Mouse (Mus musculus) CH12.LX (cell line): ENCODE measurements around the gene Gm20671. TPM values are rescaled to one million over a fixed set of nuclear protein-coding genes. Genes with fewer than 3 reads are reported as not detected.

ENCODE experiments used
- DNase-seq: peaks from one replicate; pipeline ENCODE4 v3.0.0-alpha.2; 2013; ENCODE audit errors: extremely low read depth
- H3K27ac ChIP-seq: 2 replicates; pipeline ENCODE4 v1.5.1; 2012; ENCODE audit warnings: low read depth, mild to moderate bottlenecking, control low read depth, moderate library complexity; ENCODE audit not compliant: insufficient read depth
- H3K27me3 ChIP-seq: replicated peaks from 2 replicates; pipeline ENCODE3; 2012; ENCODE audit warnings: inconsistent platforms
- H3K36me3 ChIP-seq, 2 experiments: replicated peaks in 1 of 2; 2 replicates each; pipeline versions ENCODE3 to v1.6.1; 2012; ENCODE audit warnings: inconsistent platforms in 1 of 2, low read length in 1 of 2, mild to moderate bottlenecking in 1 of 2, mixed read lengths in 1 of 2, moderate library complexity in 1 of 2; ENCODE audit not compliant: control insufficient read depth in 1 of 2, insufficient read depth in 1 of 2
- H3K4me1 ChIP-seq, 2 experiments: 2 replicates each; pipeline ENCODE4 v1.6.1; 2012; ENCODE audit warnings: inconsistent platforms in 1 of 2, moderate library complexity in 1 of 2; ENCODE audit not compliant: insufficient read depth in 2 of 2, control insufficient read depth in 1 of 2
- H3K4me2 ChIP-seq: 2 replicates; pipeline ENCODE4 v1.6.1; 2012; ENCODE audit warnings: low read depth, mild to moderate bottlenecking, control low read depth; ENCODE audit not compliant: poor library complexity, insufficient read depth, severe bottlenecking
- H3K4me3 ChIP-seq, 3 experiments: fragments of 150-350 bp in 1 of 3; sonication (generic) in 1 of 3; replicated peaks in 1 of 3; 2 replicates each; pipeline versions ENCODE3 to v1.5.1; 2011 to 2012; ENCODE audit warnings: low read depth in 2 of 3, low read length in 2 of 3, mild to moderate bottlenecking in 2 of 3, moderate library complexity in 2 of 3, control low read depth in 1 of 3, improper control_type of control experiment in 1 of 3, inconsistent platforms in 1 of 3, mixed read lengths in 1 of 3; ENCODE audit not compliant: poor library complexity in 1 of 3
- H3K79me2 ChIP-seq: replicated peaks from 2 replicates; pipeline ENCODE4 v1.6.1; 2012; ENCODE audit warnings: mild to moderate bottlenecking, moderate library complexity; ENCODE audit not compliant: control insufficient read depth, poor library complexity, insufficient read depth, severe bottlenecking; ENCODE audit errors: extremely low read depth
- H3K9ac ChIP-seq: 2 replicates; pipeline ENCODE4 v1.6.1; 2012; ENCODE audit warnings: low read depth, mild to moderate bottlenecking, control low read depth, moderate library complexity; ENCODE audit not compliant: insufficient read depth
- H3K9me3 ChIP-seq: replicated peaks from 2 replicates; pipeline ENCODE3; 2012; ENCODE audit warnings: low read length, inconsistent platforms, mixed read lengths
- BHLHE40 ChIP-seq: IDR thresholded peaks from 2 replicates; pipeline ENCODE4 v1.6.1; 2011; ENCODE audit warnings: mild to moderate bottlenecking, low read depth, low read length, improper control_type of control experiment
- CHD1 ChIP-seq: IDR thresholded peaks from 2 replicates; pipeline ENCODE4 v1.6.1; 2012; ENCODE audit warnings: low read depth, low read length, improper control_type of control experiment, inconsistent platforms
- CHD2 ChIP-seq: IDR thresholded peaks from 2 replicates; pipeline ENCODE4 v1.6.1; 2011; ENCODE audit warnings: low read length, improper control_type of control experiment
- E2F4 ChIP-seq: IDR thresholded peaks from 2 replicates; pipeline ENCODE4 v1.6.1; 2011; ENCODE audit warnings: low read depth, low read length, improper control_type of control experiment; ENCODE audit not compliant: insufficient replicate concordance
- ELF1 ChIP-seq: IDR thresholded peaks from 2 replicates; pipeline ENCODE4 v1.6.1; 2014; ENCODE audit warnings: low read depth, mild to moderate bottlenecking, inconsistent platforms, low read length, improper control_type of control experiment
- ETS1 ChIP-seq: conservative IDR thresholded peaks from 2 replicates; pipeline ENCODE4 v1.6.1; 2012; ENCODE audit warnings: low read depth, mild to moderate bottlenecking, inconsistent platforms, low read length, improper control_type of control experiment, moderate library complexity
- GABPA ChIP-seq: IDR thresholded peaks from 2 replicates; pipeline ENCODE4 v1.6.1; 2012; ENCODE audit warnings: low read depth, low read length, improper control_type of control experiment, inconsistent platforms; ENCODE audit not compliant: insufficient replicate concordance
- HCFC1 ChIP-seq: IDR thresholded peaks from 2 replicates; pipeline ENCODE4 v1.6.1; 2012; ENCODE audit warnings: low read depth, mild to moderate bottlenecking, inconsistent platforms, low read length, improper control_type of control experiment
- JUN ChIP-seq: IDR thresholded peaks from 2 replicates; pipeline ENCODE4 v1.6.1; 2011; ENCODE audit warnings: low read depth, mild to moderate bottlenecking, low read length, improper control_type of control experiment, moderate library complexity; ENCODE audit not compliant: insufficient read depth
- JUND ChIP-seq: conservative IDR thresholded peaks from 2 replicates; pipeline ENCODE4 v1.6.1; 2011; ENCODE audit warnings: low read depth, low read length, improper control_type of control experiment
- KAT2A ChIP-seq: IDR thresholded peaks from 2 replicates; pipeline ENCODE4 v1.6.1; 2012; ENCODE audit warnings: low read length, improper control_type of control experiment, inconsistent platforms; ENCODE audit not compliant: insufficient replicate concordance
- MAFK ChIP-seq: IDR thresholded peaks from 2 replicates; pipeline ENCODE4 v1.6.1; 2011; ENCODE audit warnings: low read length, improper control_type of control experiment; ENCODE audit not compliant: insufficient replicate concordance
- MAX ChIP-seq: IDR thresholded peaks from 2 replicates; pipeline ENCODE4 v1.6.1; 2011; ENCODE audit warnings: low read length, improper control_type of control experiment
- MAZ ChIP-seq: IDR thresholded peaks from 2 replicates; pipeline ENCODE4 v1.6.1; 2012; ENCODE audit warnings: low read depth, mild to moderate bottlenecking, inconsistent platforms, low read length, improper control_type of control experiment, moderate library complexity
- MEF2A ChIP-seq: IDR thresholded peaks from 2 replicates; pipeline ENCODE4 v1.6.1; 2014; ENCODE audit warnings: low read depth, mild to moderate bottlenecking, inconsistent platforms, low read length, improper control_type of control experiment, borderline replicate concordance
- MXI1 ChIP-seq: IDR thresholded peaks from 2 replicates; pipeline ENCODE4 v1.6.1; 2011; ENCODE audit warnings: mild to moderate bottlenecking, low read depth, low read length, improper control_type of control experiment
- MYC ChIP-seq: IDR thresholded peaks from 2 replicates; pipeline ENCODE4 v1.6.1; 2011; ENCODE audit warnings: low read depth, mild to moderate bottlenecking, improper control_type of control experiment, low read length
- NELFE ChIP-seq: IDR thresholded peaks from 2 replicates; pipeline ENCODE4 v1.6.1; 2011; ENCODE audit warnings: low read depth, low read length, improper control_type of control experiment
- NRF1 ChIP-seq: IDR thresholded peaks from 2 replicates; pipeline ENCODE4 v1.6.1; 2014; ENCODE audit warnings: low read depth, mild to moderate bottlenecking, inconsistent platforms, low read length, improper control_type of control experiment, moderate library complexity
- PAX5 ChIP-seq: IDR thresholded peaks from 2 replicates; pipeline ENCODE4 v1.6.1; 2012; ENCODE audit warnings: low read length, inconsistent platforms, mixed read lengths
- POLR2AphosphoS2 ChIP-seq: IDR thresholded peaks from 2 replicates; pipeline ENCODE4 v1.6.1; 2011; ENCODE audit warnings: low read depth, low read length, improper control_type of control experiment
- RCOR1 ChIP-seq: conservative IDR thresholded peaks from 2 replicates; pipeline ENCODE4 v1.6.1; 2012; ENCODE audit warnings: low read depth, mild to moderate bottlenecking, inconsistent platforms, low read length, improper control_type of control experiment
- SIN3A ChIP-seq: IDR thresholded peaks from 2 replicates; pipeline ENCODE4 v1.6.1; 2012; ENCODE audit warnings: low read length, improper control_type of control experiment, inconsistent platforms
- TCF12 ChIP-seq: IDR thresholded peaks from 2 replicates; pipeline ENCODE4 v1.6.1; 2014; ENCODE audit warnings: low read depth, mild to moderate bottlenecking, inconsistent platforms, low read length, improper control_type of control experiment
- UBTF ChIP-seq: IDR thresholded peaks from 2 replicates; pipeline ENCODE4 v1.6.1; 2012; ENCODE audit warnings: low read depth, mild to moderate bottlenecking, inconsistent platforms, low read length, improper control_type of control experiment, moderate library complexity
- USF1 ChIP-seq: IDR thresholded peaks from 2 replicates; pipeline ENCODE4 v1.6.1; 2014; ENCODE audit warnings: low read depth, mild to moderate bottlenecking, inconsistent platforms, low read length, improper control_type of control experiment
- USF2 ChIP-seq: conservative IDR thresholded peaks from 2 replicates; pipeline ENCODE4 v1.6.1; 2011; ENCODE audit warnings: low read depth, low read length, improper control_type of control experiment
- ZC3H11A ChIP-seq: IDR thresholded peaks from 2 replicates; pipeline ENCODE4 v1.6.1; 2012; ENCODE audit warnings: low read depth, mild to moderate bottlenecking, inconsistent platforms, low read length, improper control_type of control experiment
- ZMIZ1 ChIP-seq: IDR thresholded peaks from 2 replicates; pipeline ENCODE4 v1.6.1; 2012; ENCODE audit warnings: low read depth, mild to moderate bottlenecking, inconsistent platforms, low read length, improper control_type of control experiment
- ZNF384 ChIP-seq: IDR thresholded peaks from 2 replicates; pipeline ENCODE4 v1.6.1; 2012; ENCODE audit warnings: low read depth, low read length, improper control_type of control experiment, inconsistent platforms
- dilution Hi-C: fragments of 300-500 bp; cut with MboI; formaldehyde crosslinking; loops from 2 replicates; pipeline ENCODE4 v1.14.3; 2020; ENCODE audit warnings: low sequenced_read_pairs; ENCODE audit not compliant: extremely low pct_unique_long_range_greater_than_20kb, extremely low pct_ligation_motif_present
- in situ Hi-C: fragments of 300-500 bp; cut with MboI; formaldehyde crosslinking; loops from 3 replicates; pipeline ENCODE4 v1.14.3; 2019; ENCODE audit warnings: low sequenced_read_pairs, low pct_ligation_motif_present, low pct_unique_long_range_greater_than_20kb, mixed read lengths
- polyA plus RNA-seq: library from polyadenylated mRNA; unstranded; fragments of >175 nt; gene quantifications from 2 replicates; pipeline ENCODE4 v1.2.1, GENCODE M21; 2012; ENCODE audit warnings: low read depth; ENCODE audit not compliant: insufficient read length
- total RNA-seq, 2 experiments: library from RNA; depleted of rRNA; stranded (reverse); fragments of 300-350 nt in 1 of 2; fragments of >200 nt in 1 of 2; gene quantifications; 2 replicates each; pipeline ENCODE4 v1.2.3; 2012 to 2014

Gm20671 gene
- total and polyA plus RNA-seq, 3 experiments, result 0.81 TPM; not detected in 2

GRCm38 (mm10) chr5:32869389-32870024 lies 42.6 kb upstream of the Gm20671 start (continued):
- peak; percentile 83 for TF ChIP-seq BHLHE40
- peak; percentile 33; the same call in 1 of the 2 replicates for TF ChIP-seq TCF12
- TF ChIP-seq ZMIZ1, result no peak
- TF ChIP-seq USF2, result no peak
- TF ChIP-seq MAX, result no peak
- TF ChIP-seq E2F4, result 0 out of 2 replicates have a peak, but pooled peaks have one; percentile 49
- no peak for TF ChIP-seq MXI1
- no peak for TF ChIP-seq MYC
- TF ChIP-seq ELF1, result peak; percentile 6; the same call in 1 of the 2 replicates
- TF ChIP-seq JUND, result no peak
- peak; percentile 81 for TF ChIP-seq MEF2A
- no peak for TF ChIP-seq CHD2
- no peak for TF ChIP-seq JUN
- TF ChIP-seq ZNF384, result peak; percentile 76
- TF ChIP-seq, all 38 proteins: peak for 12

GRCm38 (mm10) chr5:32863253-32864228 lies 36.6 kb upstream of the Gm20671 start, which contains the start of gene Depdc5:
Gene Depdc5 (plus strand): TSS chr5:32863701.
- peak within 1 kb of the TSS; percentile 97 for H3K9ac ChIP-seq
- H3K4me2 ChIP-seq, result peak within 1 kb of the TSS; percentile 95
- no peaks in the 10 kb centered on the region for H3K9me3 ChIP-seq
- H3K4me1 ChIP-seq, result peaks cover 14 to 44% of the 10 kb centered on the region in 2 experiments; a peak in 3 of 4 replicates
- H3K27me3 ChIP-seq, result no peaks in the 10 kb centered on the region
- in situ Hi-C loops, result no loop called here
- peak within 1 kb of the TSS; percentile 72 to 87 (median 86) for H3K4me3 ChIP-seq
- dilution Hi-C loops, result no loop called here
- peak within 1 kb of the TSS; percentile 76; the same call in 1 of the 2 replicates for H3K27ac ChIP-seq
- DNase-seq, result peak; percentile 90
- H3K79me2 ChIP-seq, result peaks cover 19% of the 10 kb centered on the region
- peaks cover 5 to 32% of the 10 kb centered on the region in 2 experiments for H3K36me3 ChIP-seq
- TF ChIP-seq UBTF, result 0 out of 2 replicates have a peak, but pooled peaks have one; percentile 51
- TF ChIP-seq NELFE, result peak; percentile 92
- peak; percentile 99 for TF ChIP-seq E2F4
- peak; percentile 68; the same call in 1 of the 2 replicates for TF ChIP-seq TCF12
- TF ChIP-seq MAFK, result no peak
- 0 out of 2 replicates have a peak, but pooled peaks have one; percentile 24 for TF ChIP-seq BHLHE40
- TF ChIP-seq CHD2, result no peak
- TF ChIP-seq CHD1, result no peak
- TF ChIP-seq MAZ, result 0 out of 2 replicates have a peak, but pooled peaks have one; percentile 77
- TF ChIP-seq NRF1, result 0 out of 2 replicates have a peak, but pooled peaks have one; percentile 33
- no peak for TF ChIP-seq JUN
- TF ChIP-seq POLR2AphosphoS2, result no peak; the same call in 1 of the 2 replicates
- 0 out of 2 replicates have a peak, but pooled peaks have one; percentile 9 for TF ChIP-seq ETS1
- TF ChIP-seq HCFC1, result peak; percentile 72
- TF ChIP-seq RCOR1, result 0 out of 2 replicates have a peak, but pooled peaks have one; percentile 51
- no peak for TF ChIP-seq ZC3H11A
- no peak for TF ChIP-seq JUND
- TF ChIP-seq USF1, result no peak
- 0 out of 2 replicates have a peak, but pooled peaks have one; percentile 50 for TF ChIP-seq KAT2A
- peak; percentile 83 for TF ChIP-seq ELF1
- peak; percentile 70 for TF ChIP-seq SIN3A
- no peak for TF ChIP-seq PAX5
- TF ChIP-seq GABPA, result no peak
- peak; percentile 85 for TF ChIP-seq MYC
